In genomic region chr7:72195709-72196108, GRCm38 (mm10) we compare ENCODE assay signal across 22 mouse cellular contexts.
DNase-seq lines count a peak whose midpoint lies in the region; ATAC-seq lines count a peak whose summit lies in the region.
"Had no signal": no experiment of that assay in that cellular context is flagged by ENCODE, and none has a peak within 500 bp of the region (broad histone marks: within the 10 kb centered on the region; RNA-seq: fewer than 3 reads in every experiment).

No protein-coding gene starts in this region.

- H3K9ac ChIP-seq in forebrain, embryonic 13.5 days = no peak overlapping the region
- H3K9ac ChIP-seq in forebrain, embryonic 12.5 days = no peak overlapping the region
- no peak overlapping the region for H3K9ac ChIP-seq in embryonic facial prominence, embryonic 12.5 days
- H3K9ac ChIP-seq in forebrain, embryonic 16.5 days (replicated peaks; ENCODE audit: low read depth, low read length) = no peak overlapping the region
- H3K9ac ChIP-seq: hindbrain, embryonic 12.5 days; hindbrain, embryonic 15.5 days had no signal

- 66% methylated on average over 1 of the region's 1 CpGs for WGBS in forebrain, embryonic 13.5 days
- WGBS in forebrain, embryonic 12.5 days = 58% methylated on average over 1 of the region's 1 CpGs
- 52% methylated on average over 1 of the region's 1 CpGs for WGBS in embryonic facial prominence, embryonic 12.5 days
- WGBS in forebrain, embryonic 16.5 days = 65% methylated on average over 1 of the region's 1 CpGs

- H3K36me3 ChIP-seq in forebrain, embryonic 13.5 days (ENCODE audit: poor library complexity, severe bottlenecking) = no peaks in the 10 kb centered on the region
- H3K36me3 ChIP-seq in forebrain, embryonic 12.5 days (replicated peaks) = no peaks in the 10 kb centered on the region
- no peaks in the 10 kb centered on the region for H3K36me3 ChIP-seq in embryonic facial prominence, embryonic 12.5 days
- H3K36me3 ChIP-seq in forebrain, embryonic 16.5 days (ENCODE audit: control insufficient read depth, insufficient read depth) = no peaks in the 10 kb centered on the region
- H3K36me3 ChIP-seq: hindbrain, embryonic 12.5 days; hindbrain, embryonic 15.5 days had no signal

- H3K27ac ChIP-seq in forebrain, embryonic 13.5 days = no peak overlapping the region
- no peak overlapping the region for H3K27ac ChIP-seq in forebrain, embryonic 12.5 days
- no peak overlapping the region for H3K27ac ChIP-seq in embryonic facial prominence, embryonic 12.5 days
- H3K27ac ChIP-seq in forebrain, embryonic 16.5 days (ENCODE audit: low read length) = no peak overlapping the region
- H3K27ac ChIP-seq: gastrocnemius, adult 2 months; hindbrain, embryonic 12.5 days; hindbrain, embryonic 15.5 days had no signal

- H3K4me3 ChIP-seq in forebrain, embryonic 13.5 days = no peak overlapping the region
- no peak overlapping the region for H3K4me3 ChIP-seq in forebrain, embryonic 12.5 days (replicated peaks)
- H3K4me3 ChIP-seq in embryonic facial prominence, embryonic 12.5 days = no peak overlapping the region
- H3K4me3 ChIP-seq in forebrain, embryonic 16.5 days (replicated peaks; ENCODE audit: low read length) = no peak overlapping the region
- H3K4me3 ChIP-seq: gastrocnemius, adult 2 months; hindbrain, embryonic 12.5 days; hindbrain, embryonic 15.5 days had no signal

- peak; percentile 22 for DNase-seq in A20 (ENCODE audit: low read depth, low spot score)
- DNase-seq in Muller cell, postnatal 12 days (ENCODE audit: inconsistent ontology term) = no peak
- DNase-seq: adrenal gland, adult 8-10 months; adrenal gland, postnatal 25 days; cerebellum, adult 18-20 months; cerebellum, adult 9-10 months; cerebellum, postnatal 14 days; gastrocnemius, adult 2 months; gastrocnemius, postnatal 14 days; heart, adult 11 months; kidney, adult 2 months had no signal

- no peak overlapping the region for H3K4me2 ChIP-seq in forebrain, embryonic 13.5 days
- H3K4me2 ChIP-seq in forebrain, embryonic 12.5 days = no peak overlapping the region
- no peak overlapping the region for H3K4me2 ChIP-seq in embryonic facial prominence, embryonic 12.5 days (replicated peaks)
- H3K4me2 ChIP-seq in forebrain, embryonic 16.5 days (ENCODE audit: low read length) = no peak overlapping the region
- H3K4me2 ChIP-seq: heart, embryonic 11.5 days; hindbrain, embryonic 12.5 days; hindbrain, embryonic 15.5 days had no signal

- no peaks in the 10 kb centered on the region for H3K27me3 ChIP-seq in forebrain, embryonic 13.5 days
- no peaks in the 10 kb centered on the region for H3K27me3 ChIP-seq in forebrain, embryonic 12.5 days
- no peaks in the 10 kb centered on the region for H3K27me3 ChIP-seq in embryonic facial prominence, embryonic 12.5 days
- no peaks in the 10 kb centered on the region for H3K27me3 ChIP-seq in forebrain, embryonic 16.5 days (replicated peaks; ENCODE audit: control insufficient read depth, insufficient read depth, low read length)
- H3K27me3 ChIP-seq: hindbrain, embryonic 12.5 days; hindbrain, embryonic 15.5 days had no signal

- H3K9me3 ChIP-seq in forebrain, embryonic 13.5 days (replicated peaks) = no peaks in the 10 kb centered on the region
- no peaks in the 10 kb centered on the region for H3K9me3 ChIP-seq in forebrain, embryonic 12.5 days
- no peaks in the 10 kb centered on the region for H3K9me3 ChIP-seq in embryonic facial prominence, embryonic 12.5 days
- H3K9me3 ChIP-seq in forebrain, embryonic 16.5 days (ENCODE audit: control insufficient read depth, low read length) = no peaks in the 10 kb centered on the region
- H3K9me3 ChIP-seq: hindbrain, embryonic 12.5 days; hindbrain, embryonic 15.5 days had no signal

- H3K4me1 ChIP-seq in forebrain, embryonic 13.5 days = no peaks in the 10 kb centered on the region
- no peaks in the 10 kb centered on the region for H3K4me1 ChIP-seq in forebrain, embryonic 12.5 days
- H3K4me1 ChIP-seq in embryonic facial prominence, embryonic 12.5 days = no peaks in the 10 kb centered on the region
- no peaks in the 10 kb centered on the region for H3K4me1 ChIP-seq in forebrain, embryonic 16.5 days (replicated peaks; ENCODE audit: control insufficient read depth, insufficient read depth, low read length)
- H3K4me1 ChIP-seq: hindbrain, embryonic 12.5 days; hindbrain, embryonic 15.5 days had no signal

- ATAC-seq in forebrain, embryonic 13.5 days = peak; percentile 82
- no peak for ATAC-seq in forebrain, embryonic 12.5 days (ENCODE audit: low FRiP score)
- peak; percentile 72; the same call in 1 of the 2 replicates for ATAC-seq in embryonic facial prominence, embryonic 12.5 days (ENCODE audit: insufficient number of reproducible peaks, insufficient read depth, low FRiP score, low TSS enrichment)
- ATAC-seq in forebrain, embryonic 16.5 days = peak; percentile 87
- no peak for ATAC-seq in erythroblast, adult 5-6 weeks (replicated peaks; ENCODE audit: low FRiP score, poor library complexity, severe bottlenecking)
- ATAC-seq: activated CD4-positive, CD25-positive, alpha-beta regulatory T cell, adult 4 months; CD4-positive, CD25-positive, alpha-beta regulatory T cell, adult 4 months; intestine, postnatal 0 days had no signal

Comparison
In these comparisons a context has a peak if more than half of its experiments do, and no peak if none do; other contexts are left out.
1. ATAC-seq: peak in forebrain, embryonic 13.5 days (single experiment), embryonic facial prominence, embryonic 12.5 days (single experiment) and forebrain, embryonic 16.5 days (single experiment); none in forebrain, embryonic 12.5 days (single experiment) and erythroblast, adult 5-6 weeks (single experiment).